Mouse (Mus musculus) intestine, embryonic 14.5 days (tissue): ENCODE measurements around the gene Tor3a. TPM values are rescaled to one million over a fixed set of nuclear protein-coding genes. Genes with fewer than 3 reads are reported as not detected.
A peak's percentile ranks its signal among the peaks of the same experiment; 100 is the strongest.

Source experiments
- ATAC-seq: fragments of 200-750 bp; cut with Nextera tagmentation; replicated peaks from 2 replicates; pipeline ENCODE4 v1.8.0; 2017; ENCODE audit warnings: low read depth, moderate number of reproducible peaks, moderate TSS enrichment, moderate library complexity; ENCODE audit not compliant: low FRiP score, low TSS enrichment
- DNase-seq: peaks from one replicate; pipeline ENCODE4 v3.0.0-alpha.2; 2018; ENCODE audit warnings: low spot score
- H3K27ac ChIP-seq: fragments of 300-500 bp; sonication (generic); 2 replicates; pipeline ENCODE4 v1.5.1; 2014; ENCODE audit warnings: low read depth, mild to moderate bottlenecking, control low read depth
- H3K27me3 ChIP-seq: fragments of 300-500 bp; sonication (generic); replicated peaks from 2 replicates; pipeline ENCODE4 v1.6.1; 2014; ENCODE audit warnings: low read length, control low read depth; ENCODE audit not compliant: control insufficient read depth, insufficient read depth
- H3K36me3 ChIP-seq: fragments of 300-500 bp; sonication (generic); 2 replicates; pipeline ENCODE4 v1.6.1; 2014; ENCODE audit warnings: low read length, control low read depth; ENCODE audit not compliant: control insufficient read depth, insufficient read depth
- H3K4me1 ChIP-seq: fragments of 300-500 bp; sonication (generic); replicated peaks from 2 replicates; pipeline ENCODE4 v1.6.1; 2014; ENCODE audit warnings: low read length, control low read depth, mixed read lengths; ENCODE audit not compliant: control insufficient read depth, insufficient read depth
- H3K4me2 ChIP-seq: fragments of 300-500 bp; sonication (generic); 2 replicates; pipeline ENCODE4 v1.6.1; 2014; ENCODE audit warnings: low read length
- H3K4me3 ChIP-seq: fragments of 300-500 bp; sonication (generic); 2 replicates; pipeline ENCODE4 v1.5.1; 2014; ENCODE audit warnings: low read depth, low read length, control low read depth, mixed read lengths
- H3K9ac ChIP-seq: fragments of 300-500 bp; sonication (generic); 2 replicates; pipeline ENCODE4 v1.6.1; 2014; ENCODE audit warnings: mild to moderate bottlenecking, low read length
- H3K9me3 ChIP-seq: fragments of 300-500 bp; sonication (generic); 2 replicates; pipeline ENCODE4 v1.6.1; 2016; ENCODE audit warnings: low read length, control low read depth; ENCODE audit not compliant: control insufficient read depth
- WGBS: fragments of 180-500 bp; shearing (Covaris S2); extraction: QIAGEN DNeasy Blood & Tissue Kit; methylation state at CpG from one replicate; pipeline ENCODE4 v1.1.7; 2014; 5-methylcytosine and 5-hydroxymethylcytosine counted together
- polyA plus RNA-seq: library from polyadenylated mRNA; unstranded; fragments of >200 nt; fragmentation: Nextera tagmentation; extraction: Ambion mirVana; gene quantifications from 2 replicates; pipeline ENCODE4 v1.2.1, GENCODE M21; 2014

Gene Tor3a
- polyA plus RNA-seq: 6.3 and 6.4 TPM in 2 replicates

DNA sequence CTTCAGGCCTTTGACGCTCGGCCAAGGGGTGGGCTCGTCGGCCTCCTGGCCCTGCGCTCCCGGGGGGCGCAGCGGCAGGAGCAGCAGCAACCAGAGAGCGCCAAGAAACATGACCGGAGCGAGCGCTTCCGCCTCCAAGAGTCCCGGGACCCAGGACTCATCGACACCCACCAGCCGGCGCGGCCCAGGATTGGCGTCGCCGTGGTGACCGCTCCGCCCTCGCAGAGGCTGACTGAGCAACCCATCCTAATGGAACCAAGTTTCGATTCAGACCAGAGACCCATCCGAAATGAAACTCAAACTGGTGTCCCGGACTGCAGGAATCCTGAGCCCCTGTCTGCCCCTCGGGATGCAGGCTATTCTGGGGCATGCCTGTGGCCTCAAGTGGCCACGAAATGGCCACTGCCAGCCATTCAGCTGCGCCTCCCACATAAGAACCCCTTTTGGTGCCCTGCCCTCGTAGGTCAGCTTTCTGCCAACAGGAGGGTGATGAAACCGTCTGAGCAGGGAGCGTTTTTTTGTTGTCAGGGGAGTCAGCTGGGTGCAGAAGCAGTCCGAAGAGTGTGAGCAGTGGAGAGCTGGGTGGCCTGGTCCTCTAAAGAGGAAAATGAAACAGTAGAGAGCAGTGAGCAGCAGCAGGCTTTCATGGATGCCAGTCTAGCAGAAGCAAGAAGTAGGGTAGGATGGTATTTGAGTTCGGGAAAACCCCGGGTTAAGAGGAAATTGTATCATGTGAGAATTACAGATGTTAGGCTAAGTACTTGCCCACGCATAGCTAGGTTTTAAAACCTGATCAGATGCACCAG, at the start of gene Tor3a:
TSS of gene Tor3a (minus strand) at position 162 of the 806 bp plus-strand sequence.
- Histone ChIP-seq H3K4me2 (peak within 1 kb of the TSS; percentile 100), H3K9ac (peak within 1 kb of the TSS; percentile 48), H3K27ac (no peak within 1 kb of the TSS), H3K4me1 (peaks cover 7% of the 10 kb centered on the region; the same call in 1 of the 2 replicates), H3K4me3 (peak within 1 kb of the TSS; percentile 62), H3K9me3 (no peaks in the 10 kb centered on the region), H3K36me3 (peaks cover 8% of the 10 kb centered on the region; the same call in 1 of the 2 replicates), H3K27me3 (no peaks in the 10 kb centered on the region)
- WGBS: 8% methylated on average over 37 of the region's 37 CpGs
- DNase-seq: peak; percentile 83
- ATAC-seq: peak; percentile 67; the same call in 1 of the 2 replicates

DNA sequence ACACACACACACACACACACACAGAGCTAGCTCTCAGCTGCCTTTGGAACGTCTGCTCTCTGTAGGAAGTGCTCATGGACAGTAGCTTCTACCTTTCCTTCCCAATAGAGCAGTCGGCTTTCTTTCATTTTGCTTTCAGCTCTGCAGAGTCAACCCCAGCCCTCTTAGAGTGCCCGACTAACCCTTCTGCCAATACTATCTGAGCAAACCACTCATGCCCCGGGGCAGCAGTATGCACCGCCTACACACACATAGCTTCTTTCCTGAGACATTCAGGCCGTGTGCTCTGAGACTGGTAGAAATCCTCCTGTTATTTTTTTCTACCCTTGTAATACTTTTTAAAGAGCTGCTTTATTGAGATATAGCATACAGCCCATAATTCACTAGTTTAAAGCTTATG, 47.9 kb upstream of the Tor3a start:
- Histone ChIP-seq H3K9me3 (no peaks in the 10 kb centered on the region), H3K4me3 (no peak overlapping the region), H3K27ac (no peak overlapping the region), H3K36me3 (no peaks in the 10 kb centered on the region), H3K4me2 (no peak overlapping the region), H3K4me1 (peaks cover 10% of the 10 kb centered on the region; the same call in 1 of the 2 replicates), H3K9ac (no peak overlapping the region), H3K27me3 (no peaks in the 10 kb centered on the region)
- ATAC-seq (no peak), DNase-seq (no peak)
- WGBS: 58% methylated on average over 6 of the region's 6 CpGs

DNA sequence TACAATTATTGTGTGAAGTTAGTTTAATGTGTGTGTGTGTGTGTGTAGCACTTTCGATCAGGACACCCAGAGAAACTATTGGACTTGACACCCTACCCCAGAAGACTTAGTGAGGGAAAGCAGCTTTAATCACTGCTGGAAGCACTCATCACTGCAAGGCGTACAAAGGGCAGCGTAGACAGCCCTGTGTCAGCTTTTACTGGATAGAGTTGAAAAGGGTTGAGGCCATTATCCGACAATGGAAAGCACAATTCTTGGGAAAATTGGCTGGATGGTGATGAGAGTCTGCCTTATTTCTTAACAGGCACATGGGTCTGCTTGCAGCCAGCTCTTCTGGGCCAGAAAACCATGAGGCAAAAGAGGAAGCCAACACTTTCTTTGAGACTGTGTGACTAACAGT, 45.9 kb upstream of the Tor3a start:
- Histone ChIP-seq H3K9ac (no peak overlapping the region), H3K27ac (no peak overlapping the region), H3K36me3 (peaks cover 7% of the 10 kb centered on the region), H3K4me2 (no peak overlapping the region), H3K9me3 (no peaks in the 10 kb centered on the region), H3K27me3 (no peaks in the 10 kb centered on the region), H3K4me3 (no peak overlapping the region), H3K4me1 (peaks cover 12% of the 10 kb centered on the region; the same call in 1 of the 2 replicates)
- ATAC-seq: no peak
- 68% methylated on average over 4 of the region's 4 CpGs for WGBS
- no peak for DNase-seq

DNA sequence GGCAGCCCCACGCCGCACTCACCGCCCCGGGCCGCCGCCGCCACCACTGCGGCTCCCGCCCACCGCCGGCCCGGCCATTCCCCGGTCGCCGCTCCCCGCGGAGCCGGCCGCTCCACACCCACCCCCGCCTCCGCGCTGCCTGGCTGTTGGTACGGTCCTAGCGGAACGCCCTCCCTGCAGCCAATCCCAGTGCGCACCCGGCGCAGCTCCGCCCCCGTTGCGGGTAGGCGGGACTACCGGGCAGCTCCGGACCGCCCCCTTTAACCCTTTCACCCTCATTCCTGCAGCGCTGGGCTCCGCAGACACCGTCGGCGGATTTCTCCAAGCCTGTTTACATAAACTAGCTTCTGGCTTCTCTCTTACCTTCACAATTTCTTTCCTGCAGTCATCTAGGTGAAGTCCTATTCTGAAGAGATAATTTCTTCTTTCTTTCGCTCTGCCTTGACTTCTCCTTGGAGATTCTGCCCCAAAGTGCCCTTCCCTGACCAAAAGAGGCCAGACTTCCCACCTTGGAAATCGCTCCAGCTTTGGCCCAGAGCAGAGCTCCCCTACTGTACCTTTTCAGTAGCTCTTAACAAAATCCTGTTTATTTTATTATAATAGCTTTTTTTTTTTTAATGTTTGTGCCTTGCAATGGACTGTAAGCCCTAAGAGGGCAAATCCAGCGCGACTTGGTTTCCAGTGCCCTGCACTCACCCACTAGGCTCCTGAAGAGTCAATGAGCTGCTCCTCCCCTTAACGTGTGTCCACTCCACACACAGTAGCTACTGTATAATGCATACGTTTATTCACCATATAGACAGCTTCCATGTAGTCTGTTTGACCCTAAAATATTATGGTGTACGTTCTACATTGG, 45.0 kb upstream of the Tor3a start, which contains the start of gene Fam20b:
TSS of gene Fam20b (minus strand) at position 137 of the 856 bp plus-strand sequence.
- peak; percentile 96 for ATAC-seq
- H3K9me3 ChIP-seq: no peaks in the 10 kb centered on the region
- H3K9ac ChIP-seq: peak within 1 kb of the TSS; percentile 88
- H3K27ac ChIP-seq: peak within 1 kb of the TSS; percentile 87
- peaks cover 13% of the 10 kb centered on the region; the same call in 1 of the 2 replicates for H3K4me1 ChIP-seq
- H3K27me3 ChIP-seq: no peaks in the 10 kb centered on the region
- DNase-seq: peak; percentile 98
- H3K36me3 ChIP-seq: peaks cover 10% of the 10 kb centered on the region
- peak within 1 kb of the TSS; percentile 93 for H3K4me3 ChIP-seq
- WGBS: 2% methylated on average over 39 of the region's 47 CpGs
- H3K4me2 ChIP-seq: peak within 1 kb of the TSS; percentile 71

DNA sequence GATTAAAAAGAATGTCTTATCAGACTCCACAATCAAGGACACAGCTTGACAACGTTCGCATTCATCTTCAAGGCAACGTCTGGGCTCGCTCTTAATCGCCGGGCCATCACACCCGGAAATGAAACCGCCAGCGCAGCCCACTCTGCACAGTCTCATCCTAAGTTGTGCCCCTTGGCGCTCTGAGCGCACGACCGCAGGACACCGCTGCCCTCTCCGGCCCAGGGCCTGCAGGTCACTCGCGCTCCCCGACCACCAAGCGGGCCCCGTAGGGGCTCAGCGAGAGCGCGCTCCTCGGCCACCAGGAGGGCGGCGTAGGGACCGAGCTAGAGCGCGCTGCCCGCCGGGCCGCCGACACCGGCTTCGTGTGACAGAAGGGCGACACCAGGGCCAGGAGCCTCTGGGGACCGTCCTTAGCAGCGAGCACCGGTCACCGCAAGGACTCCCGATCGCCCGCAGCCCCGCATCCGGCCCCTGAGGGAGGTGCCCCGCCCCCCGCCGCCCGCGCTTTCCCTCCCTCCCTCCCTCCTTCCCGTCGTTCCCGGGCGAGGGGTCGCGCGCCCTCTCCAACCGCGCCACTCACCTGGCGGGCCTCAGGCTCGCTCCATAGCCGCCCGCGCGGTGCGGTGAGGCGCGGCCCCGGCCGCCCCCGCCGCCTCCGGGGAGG, 44.3 kb upstream of the Tor3a start:
- H3K4me1 ChIP-seq: peaks cover 13% of the 10 kb centered on the region; the same call in 1 of the 2 replicates
- peak overlapping the region; percentile 71 for H3K4me2 ChIP-seq
- H3K4me3 ChIP-seq: peak overlapping the region; percentile 93
- ATAC-seq (peak; percentile 87), DNase-seq (peak; percentile 86)
- 0% methylated on average over 33 of the region's 73 CpGs for WGBS
- H3K9me3 ChIP-seq: no peaks in the 10 kb centered on the region
- H3K9ac ChIP-seq: peak overlapping the region; percentile 88
- peaks cover 12% of the 10 kb centered on the region for H3K36me3 ChIP-seq
- H3K27me3 ChIP-seq: no peaks in the 10 kb centered on the region
- peak overlapping the region; percentile 87 for H3K27ac ChIP-seq

DNA sequence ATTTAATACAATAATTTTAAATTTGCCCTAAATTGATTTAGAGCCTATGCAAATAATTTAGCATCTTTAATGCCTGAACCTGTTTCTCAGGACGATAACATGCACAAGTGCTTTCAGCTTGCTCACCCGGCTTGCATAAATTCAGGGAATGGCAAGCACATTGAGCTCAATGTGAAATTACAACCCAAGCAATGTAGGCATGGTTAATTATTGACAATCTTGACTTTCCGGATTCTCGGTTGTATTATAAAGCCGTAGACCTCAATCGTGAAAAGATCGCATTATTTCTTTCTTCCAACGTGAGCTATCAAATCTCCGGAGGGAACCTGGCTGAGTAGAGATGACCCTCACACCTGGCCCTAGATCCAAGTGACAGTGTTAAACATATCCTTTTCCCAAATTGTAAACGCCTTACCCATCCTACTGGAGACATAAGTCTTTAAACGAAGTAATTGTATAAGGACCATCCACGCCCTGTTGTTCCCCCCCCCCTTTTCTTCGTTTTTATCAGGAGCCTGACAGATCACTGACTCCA, 43.7 kb upstream of the Tor3a start:
- no peaks in the 10 kb centered on the region for H3K9me3 ChIP-seq
- H3K4me2 ChIP-seq: peak overlapping the region; percentile 71
- no peaks in the 10 kb centered on the region for H3K27me3 ChIP-seq
- peak overlapping the region; percentile 87 for H3K27ac ChIP-seq
- peak overlapping the region; percentile 93 for H3K4me3 ChIP-seq
- WGBS: 16% methylated on average over 13 of the region's 13 CpGs
- peak overlapping the region; percentile 88 for H3K9ac ChIP-seq
- H3K36me3 ChIP-seq: peaks cover 12% of the 10 kb centered on the region
- H3K4me1 ChIP-seq: peaks cover 13% of the 10 kb centered on the region; the same call in 1 of the 2 replicates
- ATAC-seq: no peak
- DNase-seq: peak; percentile 78

DNA sequence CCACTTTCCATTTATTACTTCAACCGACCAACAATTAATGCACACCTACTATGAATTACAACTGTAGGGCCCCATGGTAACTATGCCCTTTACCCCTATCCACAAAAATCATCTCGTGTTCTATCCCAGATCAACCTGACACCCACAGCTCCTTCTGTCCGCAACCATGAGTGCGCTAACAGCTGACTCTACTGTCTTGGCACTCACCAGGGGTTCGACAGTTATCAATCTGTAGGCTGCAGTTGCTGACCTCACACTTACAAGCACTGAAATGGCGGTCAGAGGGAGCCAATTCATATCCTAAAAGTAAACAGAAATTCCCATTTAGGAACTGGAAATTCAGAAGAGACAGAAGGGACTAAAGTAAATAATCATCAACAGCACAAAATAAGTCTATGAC, 42.5 kb upstream of the Tor3a start:
- Histone ChIP-seq H3K9ac (no peak overlapping the region), H3K4me2 (no peak overlapping the region), H3K27me3 (no peaks in the 10 kb centered on the region), H3K4me1 (peaks cover 13% of the 10 kb centered on the region; the same call in 1 of the 2 replicates), H3K36me3 (peaks cover 12% of the 10 kb centered on the region), H3K9me3 (no peaks in the 10 kb centered on the region), H3K27ac (no peak overlapping the region), H3K4me3 (no peak overlapping the region)
- no peak for ATAC-seq
- WGBS: 85% methylated on average over 6 of the region's 6 CpGs
- peak; percentile 45 for DNase-seq
